Mouse (Mus musculus): ENCODE measurements around the gene Tcp1. TPM values are rescaled to one million over a fixed set of nuclear protein-coding genes. Genes with fewer than 3 reads are reported as not detected.

The Tcp1 gene
- polyA plus RNA-seq, 1 experiment from 2014 or later: 440 TPM

GRCm38 (mm10) chr17:12904349-12904748, 11.2 kb upstream of the Tcp1 start:
- H3K27me3 ChIP-seq (ENCODE audit: control insufficient read depth, insufficient read depth, low read length): no peaks in the 10 kb centered on the region
- no peak overlapping the region for H3K4me3 ChIP-seq (ENCODE audit: low read depth, low read length)
- whole genome bisulfite sequencing (ENCODE audit: insufficient replicate concordance): 82% methylated on average over 1 of the region's 1 CpGs
- H3K27ac ChIP-seq (ENCODE audit: low read depth, low read length): no peak overlapping the region
- H3K4me1 ChIP-seq (ENCODE audit: control insufficient read depth, insufficient read depth, low read length): no peaks in the 10 kb centered on the region
- peaks cover 17% of the 10 kb centered on the region; the same call in 1 of the 2 replicates for H3K36me3 ChIP-seq (ENCODE audit: control insufficient read depth, insufficient read depth, low read length)
- no peak overlapping the region for H3K4me2 ChIP-seq
- H3K9me3 ChIP-seq (replicated peaks; ENCODE audit: control insufficient read depth, low read length): no peaks in the 10 kb centered on the region
- ATAC-seq (replicated peaks; ENCODE audit: insufficient number of reproducible peaks, low FRiP score, low TSS enrichment): no peak
- H3K9ac ChIP-seq (ENCODE audit: low read depth, low read length): no peak overlapping the region

- Histone ChIP-seq H3K4me1 (ENCODE audit: control insufficient read depth, insufficient read depth, low read length) (no peaks in the 10 kb centered on the region), H3K36me3 (ENCODE audit: control insufficient read depth, insufficient read depth, low read length) (peaks cover 13% of the 10 kb centered on the region), H3K4me3 (ENCODE audit: low read depth, low read length) (no peak overlapping the region), H3K27me3 (ENCODE audit: control insufficient read depth, insufficient read depth, low read length) (no peaks in the 10 kb centered on the region), H3K27ac (ENCODE audit: low read depth, low read length) (no peak overlapping the region), H3K9me3 (replicated peaks; ENCODE audit: control insufficient read depth, low read length) (no peaks in the 10 kb centered on the region), H3K4me2 (no peak overlapping the region), H3K9ac (ENCODE audit: low read depth, low read length) (no peak overlapping the region)
- 88% methylated on average over 4 of the region's 4 CpGs for WGBS (ENCODE audit: insufficient replicate concordance)
- ATAC-seq (replicated peaks; ENCODE audit: insufficient number of reproducible peaks, low FRiP score, low TSS enrichment): no peak
Observed at GRCm38 (mm10) chr17:12905810-12906209, 9.7 kb upstream of the Tcp1 start.

GRCm38 (mm10) chr17:12906436-12906835, 9.1 kb upstream of the Tcp1 start:
- WGBS (ENCODE audit: insufficient replicate concordance): 84% methylated on average over 9 of the region's 9 CpGs

GRCm38 (mm10) chr17:12909361-12910280, 5.9 kb upstream of the Tcp1 start, which contains the start of gene Pnldc1:
Pnldc1 (minus strand) TSS chr17:12910230.
- Histone ChIP-seq H3K9me3 (replicated peaks; ENCODE audit: control insufficient read depth, low read length) (no peaks in the 10 kb centered on the region), H3K27ac (ENCODE audit: low read depth, low read length) (no peak within 1 kb of the TSS), H3K9ac (ENCODE audit: low read depth, low read length) (no peak within 1 kb of the TSS), H3K27me3 (ENCODE audit: control insufficient read depth, insufficient read depth, low read length) (no peaks in the 10 kb centered on the region), H3K4me2 (no peak within 1 kb of the TSS), H3K36me3 (ENCODE audit: control insufficient read depth, insufficient read depth, low read length) (peaks cover 28% of the 10 kb centered on the region), H3K4me3 (ENCODE audit: low read depth, low read length) (no peak within 1 kb of the TSS), H3K4me1 (ENCODE audit: control insufficient read depth, insufficient read depth, low read length) (peaks cover under 1% of the 10 kb centered on the region; the same call in 1 of the 2 replicates)
- no peak for ATAC-seq (replicated peaks; ENCODE audit: insufficient number of reproducible peaks, low FRiP score, low TSS enrichment)
- WGBS (ENCODE audit: insufficient replicate concordance): 70% methylated on average over 35 of the region's 35 CpGs

More at GRCm38 (mm10) chr17:12906436-12906835, 9.1 kb upstream of the Tcp1 start:
- no peak overlapping the region for H3K4me3 ChIP-seq (ENCODE audit: low read depth, low read length)
- no peak overlapping the region for H3K27ac ChIP-seq (ENCODE audit: low read depth, low read length)
- no peaks in the 10 kb centered on the region for H3K9me3 ChIP-seq (replicated peaks; ENCODE audit: control insufficient read depth, low read length)
- ATAC-seq (replicated peaks; ENCODE audit: insufficient number of reproducible peaks, low FRiP score, low TSS enrichment): no peak
- peaks cover 14% of the 10 kb centered on the region for H3K36me3 ChIP-seq (ENCODE audit: control insufficient read depth, insufficient read depth, low read length)
- no peaks in the 10 kb centered on the region for H3K4me1 ChIP-seq (ENCODE audit: control insufficient read depth, insufficient read depth, low read length)
- no peak overlapping the region for H3K9ac ChIP-seq (ENCODE audit: low read depth, low read length)
- no peaks in the 10 kb centered on the region for H3K27me3 ChIP-seq (ENCODE audit: control insufficient read depth, insufficient read depth, low read length)
- H3K4me2 ChIP-seq: no peak overlapping the region

GRCm38 (mm10) chr17:12910391-12910790, 5.1 kb upstream of the Tcp1 start:
- ATAC-seq (replicated peaks; ENCODE audit: insufficient number of reproducible peaks, low FRiP score, low TSS enrichment): no peak

GRCm38 (mm10) chr17:12915881-12916583, 531 bp downstream of the Tcp1 start, which contains the start of gene Mrpl18:
Mrpl18 (minus strand) TSS chr17:12916345.
- peaks cover 5% of the 10 kb centered on the region; the same call in 1 of the 2 replicates for H3K4me1 ChIP-seq (ENCODE audit: control insufficient read depth, insufficient read depth, low read length)
- under 1% methylated on average over 56 of the region's 56 CpGs for WGBS (ENCODE audit: insufficient replicate concordance)

More at GRCm38 (mm10) chr17:12910391-12910790, 5.1 kb upstream of the Tcp1 start:
- H3K27me3 ChIP-seq (ENCODE audit: control insufficient read depth, insufficient read depth, low read length): no peaks in the 10 kb centered on the region
- H3K27ac ChIP-seq (ENCODE audit: low read depth, low read length): no peak overlapping the region
- H3K36me3 ChIP-seq (ENCODE audit: control insufficient read depth, insufficient read depth, low read length): peaks cover 28% of the 10 kb centered on the region
- H3K9ac ChIP-seq (ENCODE audit: low read depth, low read length): no peak overlapping the region
- H3K4me2 ChIP-seq: no peak overlapping the region
- H3K9me3 ChIP-seq (replicated peaks; ENCODE audit: control insufficient read depth, low read length): no peaks in the 10 kb centered on the region
- WGBS (ENCODE audit: insufficient replicate concordance): 88% methylated on average over 8 of the region's 8 CpGs
- no peak overlapping the region for H3K4me3 ChIP-seq (ENCODE audit: low read depth, low read length)
- H3K4me1 ChIP-seq (ENCODE audit: control insufficient read depth, insufficient read depth, low read length): peaks cover 5% of the 10 kb centered on the region; the same call in 1 of the 2 replicates

GRCm38 (mm10) chr17:12916588-12917380, 1.3 kb downstream of the Tcp1 start:
- H3K27ac ChIP-seq (ENCODE audit: low read depth, low read length): peak overlapping the region; percentile 94
- peak overlapping the region; percentile 81 for H3K4me2 ChIP-seq
- peaks cover 47% of the 10 kb centered on the region for H3K36me3 ChIP-seq (ENCODE audit: control insufficient read depth, insufficient read depth, low read length)
- peak overlapping the region; percentile 96 for H3K4me3 ChIP-seq (ENCODE audit: low read depth, low read length)
- H3K9ac ChIP-seq (ENCODE audit: low read depth, low read length): peak overlapping the region; percentile 99
- under 1% methylated on average over 40 of the region's 40 CpGs for WGBS (ENCODE audit: insufficient replicate concordance)
- ATAC-seq (replicated peaks; ENCODE audit: insufficient number of reproducible peaks, low FRiP score, low TSS enrichment): peak; percentile 74
- H3K27me3 ChIP-seq (ENCODE audit: control insufficient read depth, insufficient read depth, low read length): no peaks in the 10 kb centered on the region
- H3K4me1 ChIP-seq (ENCODE audit: control insufficient read depth, insufficient read depth, low read length): peaks cover 5% of the 10 kb centered on the region; the same call in 1 of the 2 replicates
- H3K9me3 ChIP-seq (replicated peaks; ENCODE audit: control insufficient read depth, low read length): no peaks in the 10 kb centered on the region

More at GRCm38 (mm10) chr17:12915881-12916583, 531 bp downstream of the Tcp1 start, which contains the start of gene Mrpl18:
- H3K36me3 ChIP-seq (ENCODE audit: control insufficient read depth, insufficient read depth, low read length): peaks cover 42% of the 10 kb centered on the region
- peak within 1 kb of the TSS; percentile 87 for H3K4me2 ChIP-seq
- H3K4me3 ChIP-seq (ENCODE audit: low read depth, low read length): peak within 1 kb of the TSS; percentile 96
- peak within 1 kb of the TSS; percentile 99 for H3K9ac ChIP-seq (ENCODE audit: low read depth, low read length)
- H3K9me3 ChIP-seq (replicated peaks; ENCODE audit: control insufficient read depth, low read length): no peaks in the 10 kb centered on the region
- no peaks in the 10 kb centered on the region for H3K27me3 ChIP-seq (ENCODE audit: control insufficient read depth, insufficient read depth, low read length)
- H3K27ac ChIP-seq (ENCODE audit: low read depth, low read length): peak within 1 kb of the TSS; percentile 94
- peak; percentile 99 for ATAC-seq (replicated peaks; ENCODE audit: insufficient number of reproducible peaks, low FRiP score, low TSS enrichment)

GRCm38 (mm10) chr17:12921073-12921472, 5.6 kb downstream of the Tcp1 start:
- 89% methylated on average over 1 of the region's 1 CpGs for WGBS (ENCODE audit: insufficient replicate concordance)
- no peak for ATAC-seq (replicated peaks; ENCODE audit: insufficient number of reproducible peaks, low FRiP score, low TSS enrichment)
- H3K9ac ChIP-seq (ENCODE audit: low read depth, low read length): no peak overlapping the region
- no peak overlapping the region for H3K4me3 ChIP-seq (ENCODE audit: low read depth, low read length)
- H3K4me1 ChIP-seq (ENCODE audit: control insufficient read depth, insufficient read depth, low read length): no peaks in the 10 kb centered on the region
- no peaks in the 10 kb centered on the region for H3K9me3 ChIP-seq (replicated peaks; ENCODE audit: control insufficient read depth, low read length)
- no peak overlapping the region for H3K27ac ChIP-seq (ENCODE audit: low read depth, low read length)
- H3K27me3 ChIP-seq (ENCODE audit: control insufficient read depth, insufficient read depth, low read length): no peaks in the 10 kb centered on the region
- H3K36me3 ChIP-seq (ENCODE audit: control insufficient read depth, insufficient read depth, low read length): peaks cover 54% of the 10 kb centered on the region
- no peak overlapping the region for H3K4me2 ChIP-seq

Measured in heart, embryonic 11.5 days (tissue).